In the genomic region with DNA sequence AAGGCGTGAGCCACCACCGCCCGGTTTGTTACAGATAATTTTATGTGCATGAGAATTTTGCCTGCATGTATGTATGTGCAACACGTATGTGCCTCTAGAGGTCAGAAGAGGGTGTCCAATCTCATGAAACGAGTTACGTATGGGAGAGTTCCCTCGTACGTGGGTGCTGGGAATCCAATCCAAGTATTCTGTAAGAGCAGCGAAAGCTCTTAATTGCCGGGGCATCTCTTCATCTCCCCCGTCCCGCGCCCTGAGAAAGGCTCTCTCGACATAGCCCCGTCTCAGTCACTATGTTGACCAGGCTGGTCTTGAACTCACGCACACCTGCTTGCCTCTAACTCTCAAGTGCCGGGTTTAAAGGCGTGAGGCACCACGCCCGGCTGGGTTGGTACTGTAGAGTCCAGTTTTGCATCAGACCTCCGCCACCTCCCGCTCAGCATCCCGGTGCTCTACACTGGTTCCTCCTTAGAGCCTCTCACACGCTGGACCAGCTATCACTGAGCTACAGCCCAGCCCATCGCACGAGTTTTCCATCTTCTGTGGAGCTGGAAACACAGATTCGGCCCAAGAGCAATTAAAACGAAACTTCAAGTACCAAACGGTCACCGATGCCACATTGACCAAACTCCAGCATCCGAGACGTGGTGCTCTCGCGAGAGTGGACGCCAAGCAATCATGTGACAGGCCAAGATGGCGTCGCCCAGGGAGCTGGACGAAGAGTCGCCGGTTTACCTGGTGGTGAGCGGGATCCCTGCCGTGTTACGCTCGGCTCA, we compare ENCODE assay signal across 7 mouse cellular contexts. TPM values are rescaled to one million over a fixed set of nuclear protein-coding genes. Genes with fewer than 3 reads are reported as not detected.
DNase-seq lines count a peak whose midpoint lies in the region; ATAC-seq lines count a peak whose summit lies in the region.

Gene Gpatch3 (plus strand): TSS at position 676 of the 773 bp plus-strand sequence.

- no peaks in the 10 kb centered on the region for H3K9me3 ChIP-seq in embryonic facial prominence, embryonic 10.5 days
- no peaks in the 10 kb centered on the region for H3K9me3 ChIP-seq in limb, embryonic 11.5 days (ENCODE audit: control insufficient read depth, low read length)
- no peaks in the 10 kb centered on the region for H3K9me3 ChIP-seq in midbrain, embryonic 14.5 days (ENCODE audit: control insufficient read depth, low read length)

- peaks cover 16% of the 10 kb centered on the region for H3K36me3 ChIP-seq in embryonic facial prominence, embryonic 10.5 days (replicated peaks)
- H3K36me3 ChIP-seq in limb, embryonic 11.5 days (ENCODE audit: control insufficient read depth, insufficient read depth, low read length): no peaks in the 10 kb centered on the region
- peaks cover 13% of the 10 kb centered on the region for H3K36me3 ChIP-seq in midbrain, embryonic 14.5 days (ENCODE audit: control insufficient read depth, insufficient read depth, low read length)

- peak within 1 kb of the TSS; percentile 89 for H3K27ac ChIP-seq in embryonic facial prominence, embryonic 10.5 days (replicated peaks)
- peak within 1 kb of the TSS; percentile 73 for H3K27ac ChIP-seq in limb, embryonic 11.5 days (replicated peaks; ENCODE audit: low read depth, low read length)
- peak within 1 kb of the TSS; percentile 82 for H3K27ac ChIP-seq in midbrain, embryonic 14.5 days (replicated peaks; ENCODE audit: low read depth, low read length)

- H3K4me2 ChIP-seq in limb, embryonic 11.5 days (ENCODE audit: low read depth, severe bottlenecking): peak within 1 kb of the TSS; percentile 88
- peak within 1 kb of the TSS; percentile 91 for H3K4me2 ChIP-seq in midbrain, embryonic 14.5 days (ENCODE audit: low read length)

- WGBS in embryonic facial prominence, embryonic 10.5 days: 8% methylated on average over 44 of the region's 44 CpGs
- WGBS in limb, embryonic 11.5 days: 9% methylated on average over 44 of the region's 44 CpGs
- 5% methylated on average over 44 of the region's 44 CpGs for WGBS in midbrain, embryonic 14.5 days

- H3K4me3 ChIP-seq in embryonic facial prominence, embryonic 10.5 days: peak within 1 kb of the TSS; percentile 97
- peak within 1 kb of the TSS; percentile 100 for H3K4me3 ChIP-seq in limb, embryonic 11.5 days (ENCODE audit: low read depth, low read length)
- H3K4me3 ChIP-seq in midbrain, embryonic 14.5 days (replicated peaks; ENCODE audit: low read depth, low read length): peak within 1 kb of the TSS; percentile 92

- peak; percentile 86 for ATAC-seq in limb, embryonic 11.5 days (ENCODE audit: insufficient number of reproducible peaks, low FRiP score, low TSS enrichment, low read depth)
- ATAC-seq in midbrain, embryonic 14.5 days (ENCODE audit: low FRiP score, low TSS enrichment): peak; percentile 91

- peak within 1 kb of the TSS; percentile 90 for H3K9ac ChIP-seq in limb, embryonic 11.5 days (ENCODE audit: low read length)
- H3K9ac ChIP-seq in midbrain, embryonic 14.5 days (replicated peaks; ENCODE audit: low read length): peak within 1 kb of the TSS; percentile 78

- peak; percentile 94 for DNase-seq in adrenal gland, postnatal 10 days
- DNase-seq in embryonic facial prominence, embryonic 10.5 days (ENCODE audit: low spot score): peak; percentile 93
- DNase-seq in heart, adult 11 months: peak; percentile 99
- peak; percentile 96 for DNase-seq in kidney, adult 18-20 months
- DNase-seq in limb, embryonic 11.5 days (ENCODE audit: low spot score): peak; percentile 95
- peak; percentile 97 for DNase-seq in midbrain, embryonic 14.5 days
- peak; percentile 79 to 84 for DNase-seq in spleen, adult 18-20 months

- no peaks in the 10 kb centered on the region for H3K27me3 ChIP-seq in embryonic facial prominence, embryonic 10.5 days (replicated peaks; ENCODE audit: low read depth, poor library complexity, severe bottlenecking)
- no peaks in the 10 kb centered on the region for H3K27me3 ChIP-seq in limb, embryonic 11.5 days (ENCODE audit: control insufficient read depth, insufficient read depth, low read length)
- H3K27me3 ChIP-seq in midbrain, embryonic 14.5 days (ENCODE audit: control insufficient read depth, insufficient read depth, low read length): no peaks in the 10 kb centered on the region

- peaks cover 24% of the 10 kb centered on the region for H3K4me1 ChIP-seq in embryonic facial prominence, embryonic 10.5 days
- H3K4me1 ChIP-seq in limb, embryonic 11.5 days (ENCODE audit: control insufficient read depth, insufficient read depth, low read length): peaks cover 2% of the 10 kb centered on the region; the same call in 1 of the 2 replicates
- peaks cover 7% of the 10 kb centered on the region for H3K4me1 ChIP-seq in midbrain, embryonic 14.5 days (ENCODE audit: control insufficient read depth, insufficient read depth, low read length)

RNA-seq across cellular contexts. Expression of gene Gpatch3, which starts in this region (rescaled TPM):
- total RNA-seq in adrenal gland, postnatal 10 days (2021): 1 to 10 TPM; 5.7 to 8.1 TPM
- 10.7 and 12.2 TPM in 2 replicates for polyA plus RNA-seq in embryonic facial prominence, embryonic 10.5 days (2016; fragmentation: Nextera tagmentation; extraction: Ambion mirVana)
- 9.0 and 10.3 TPM in 2 replicates for polyA plus RNA-seq in limb, embryonic 11.5 days (2014; fragmentation: Nextera tagmentation; extraction: Ambion mirVana)
- polyA plus RNA-seq in midbrain, embryonic 14.5 days (2014; fragmentation: Nextera tagmentation; extraction: Ambion mirVana): 6.4 and 7.3 TPM in 2 replicates

Comparison
In these comparisons a context has a peak if more than half of its experiments do, and no peak if none do; other contexts are left out.
1. Peak in every context shown above with its lines: DNase-seq, ATAC-seq, H3K4me3 ChIP-seq and H3K27ac ChIP-seq.